Mouse (Mus musculus): ENCODE measurements around the gene Sdc1. TPM values are rescaled to one million over a fixed set of nuclear protein-coding genes. Genes with fewer than 3 reads are reported as not detected.

The Sdc1 gene
- polyA plus RNA-seq, 1 experiment from 2014 or later = 261 TPM

- H3K4me3 ChIP-seq = no peak overlapping the region
- H3K27ac ChIP-seq = peak overlapping the region; percentile 67
- no peaks in the 10 kb centered on the region for H3K9me3 ChIP-seq (replicated peaks)
- no peaks in the 10 kb centered on the region for H3K27me3 ChIP-seq (ENCODE audit: low read depth, poor library complexity, severe bottlenecking)
- 79% methylated on average over 5 of the region's 5 CpGs for WGBS
- peaks cover 31% of the 10 kb centered on the region for H3K4me1 ChIP-seq
- no peak for DNase-seq (ENCODE audit: low spot score)
- H3K36me3 ChIP-seq = no peaks in the 10 kb centered on the region
Observed at GRCm38 (mm10) chr12:8811894-8812560, 40.9 kb downstream of the Sdc1 start.

GRCm38 (mm10) chr12:8817467-8818232 lies 46.5 kb downstream of the Sdc1 start:
- no peaks in the 10 kb centered on the region for H3K36me3 ChIP-seq
- DNase-seq (ENCODE audit: low spot score) = no peak
- H3K4me3 ChIP-seq = peak overlapping the region; percentile 20
- no peaks in the 10 kb centered on the region for H3K27me3 ChIP-seq (ENCODE audit: low read depth, poor library complexity, severe bottlenecking)
- H3K27ac ChIP-seq = peak overlapping the region; percentile 63
- H3K9me3 ChIP-seq (replicated peaks) = no peaks in the 10 kb centered on the region
- H3K4me1 ChIP-seq = peaks cover 16% of the 10 kb centered on the region
- WGBS = 26% methylated on average over 13 of the region's 13 CpGs

- Histone ChIP-seq H3K36me3 (no peaks in the 10 kb centered on the region), H3K27me3 (ENCODE audit: low read depth, poor library complexity, severe bottlenecking) (no peaks in the 10 kb centered on the region), H3K4me3 (peak overlapping the region; percentile 20), H3K27ac (peak overlapping the region; percentile 63), H3K9me3 (replicated peaks) (no peaks in the 10 kb centered on the region), H3K4me1 (peaks cover 16% of the 10 kb centered on the region)
- DNase-seq (ENCODE audit: low spot score) = no peak
- 47% methylated on average over 3 of the region's 3 CpGs for WGBS
Observed at GRCm38 (mm10) chr12:8818233-8818672, 47.1 kb downstream of the Sdc1 start.

- no peaks in the 10 kb centered on the region for H3K9me3 ChIP-seq (replicated peaks)
- H3K36me3 ChIP-seq = no peaks in the 10 kb centered on the region
- H3K4me1 ChIP-seq = peaks cover 18% of the 10 kb centered on the region; the same call in 1 of the 2 replicates
- no peak overlapping the region for H3K4me3 ChIP-seq
- H3K27ac ChIP-seq = peak overlapping the region; percentile 59
- H3K27me3 ChIP-seq (ENCODE audit: low read depth, poor library complexity, severe bottlenecking) = no peaks in the 10 kb centered on the region
- WGBS = 81% methylated on average over 7 of the region's 7 CpGs
- no peak for DNase-seq (ENCODE audit: low spot score)
Observed at GRCm38 (mm10) chr12:8824995-8825703, 54.0 kb downstream of the Sdc1 start.

GRCm38 (mm10) chr12:8827014-8827715 lies 56.0 kb downstream of the Sdc1 start:
- no peak for DNase-seq (ENCODE audit: low spot score)
- Histone ChIP-seq H3K4me1 (peaks cover 18% of the 10 kb centered on the region; the same call in 1 of the 2 replicates), H3K27ac (0 out of 2 replicates have a peak overlapping the region, but pooled peaks have one; percentile 14), H3K36me3 (no peaks in the 10 kb centered on the region), H3K27me3 (ENCODE audit: low read depth, poor library complexity, severe bottlenecking) (no peaks in the 10 kb centered on the region), H3K9me3 (replicated peaks) (no peaks in the 10 kb centered on the region), H3K4me3 (no peak overlapping the region)
- 89% methylated on average over 9 of the region's 9 CpGs for WGBS

GRCm38 (mm10) chr12:8829032-8829660 lies 58.0 kb downstream of the Sdc1 start:
- H3K36me3 ChIP-seq = no peaks in the 10 kb centered on the region
- H3K4me3 ChIP-seq = no peak overlapping the region
- H3K4me1 ChIP-seq = peaks cover 18% of the 10 kb centered on the region; the same call in 1 of the 2 replicates
- H3K27me3 ChIP-seq (ENCODE audit: low read depth, poor library complexity, severe bottlenecking) = no peaks in the 10 kb centered on the region
- no peaks in the 10 kb centered on the region for H3K9me3 ChIP-seq (replicated peaks)
- H3K27ac ChIP-seq = no peak overlapping the region
- DNase-seq (ENCODE audit: low spot score) = no peak
- WGBS = 70% methylated on average over 13 of the region's 13 CpGs

GRCm38 (mm10) chr12:8829661-8830040 lies 58.5 kb downstream of the Sdc1 start:
- Histone ChIP-seq H3K36me3 (no peaks in the 10 kb centered on the region), H3K27me3 (ENCODE audit: low read depth, poor library complexity, severe bottlenecking) (no peaks in the 10 kb centered on the region), H3K4me1 (peaks cover 18% of the 10 kb centered on the region; the same call in 1 of the 2 replicates), H3K9me3 (replicated peaks) (no peaks in the 10 kb centered on the region), H3K27ac (no peak overlapping the region), H3K4me3 (no peak overlapping the region)
- no peak for DNase-seq (ENCODE audit: low spot score)
- WGBS = 95% methylated on average over 5 of the region's 5 CpGs

GRCm38 (mm10) chr12:8830967-8831635 lies 60.0 kb downstream of the Sdc1 start:
- no peaks in the 10 kb centered on the region for H3K36me3 ChIP-seq
- 64% methylated on average over 6 of the region's 6 CpGs for WGBS

GRCm38 (mm10) chr12:8831710-8832109 lies 60.6 kb downstream of the Sdc1 start:
- H3K4me3 ChIP-seq = no peak overlapping the region
- H3K9me3 ChIP-seq (replicated peaks) = no peaks in the 10 kb centered on the region
- no peaks in the 10 kb centered on the region for H3K27me3 ChIP-seq (ENCODE audit: low read depth, poor library complexity, severe bottlenecking)
- peaks cover 4% of the 10 kb centered on the region; the same call in 1 of the 2 replicates for H3K4me1 ChIP-seq
- 85% methylated on average over 6 of the region's 6 CpGs for WGBS
- DNase-seq (ENCODE audit: low spot score) = no peak
- H3K27ac ChIP-seq = no peak overlapping the region
- no peaks in the 10 kb centered on the region for H3K36me3 ChIP-seq

More at GRCm38 (mm10) chr12:8830967-8831635, 60.0 kb downstream of the Sdc1 start:
- Histone ChIP-seq H3K9me3 (replicated peaks) (no peaks in the 10 kb centered on the region), H3K27ac (peak overlapping the region; percentile 6; the same call in 1 of the 2 replicates), H3K4me3 (no peak overlapping the region), H3K4me1 (peaks cover 6% of the 10 kb centered on the region; the same call in 1 of the 2 replicates), H3K27me3 (ENCODE audit: low read depth, poor library complexity, severe bottlenecking) (no peaks in the 10 kb centered on the region)
- no peak for DNase-seq (ENCODE audit: low spot score)

GRCm38 (mm10) chr12:8840782-8841325 lies 69.7 kb downstream of the Sdc1 start:
- 66% methylated on average over 7 of the region's 7 CpGs for WGBS

GRCm38 (mm10) chr12:8842725-8843124 lies 71.6 kb downstream of the Sdc1 start:
- Histone ChIP-seq H3K27me3 (ENCODE audit: low read depth, poor library complexity, severe bottlenecking) (no peaks in the 10 kb centered on the region), H3K4me1 (peaks cover 79% of the 10 kb centered on the region), H3K9me3 (replicated peaks) (no peaks in the 10 kb centered on the region), H3K27ac (peak overlapping the region; percentile 66), H3K36me3 (no peaks in the 10 kb centered on the region), H3K4me3 (no peak overlapping the region)
- WGBS = 75% methylated on average over 7 of the region's 7 CpGs
- DNase-seq (ENCODE audit: low spot score) = no peak

More at GRCm38 (mm10) chr12:8840782-8841325, 69.7 kb downstream of the Sdc1 start:
- Histone ChIP-seq H3K9me3 (replicated peaks) (no peaks in the 10 kb centered on the region), H3K4me1 (peaks cover 60% of the 10 kb centered on the region), H3K36me3 (no peaks in the 10 kb centered on the region), H3K4me3 (no peak overlapping the region), H3K27ac (peak overlapping the region; percentile 63), H3K27me3 (ENCODE audit: low read depth, poor library complexity, severe bottlenecking) (no peaks in the 10 kb centered on the region)
- no peak for DNase-seq (ENCODE audit: low spot score)

Data from limb, embryonic 10.5 days (tissue).